25 mouse cellular contexts compared by ENCODE assay signal in genomic region chr4:152143632-152144031, GRCm38 (mm10). TPM values are rescaled to one million over a fixed set of nuclear protein-coding genes. Genes with fewer than 3 reads are reported as not detected.
DNase-seq lines count a peak whose midpoint lies in the region; TF ChIP-seq lines count a peak whose summit lies in the region.
"Had no signal": no experiment of that assay in that cellular context is flagged by ENCODE, and none has a peak within 500 bp of the region (broad histone marks: within the 10 kb centered on the region; RNA-seq: fewer than 3 reads in every experiment).

No protein-coding gene starts in this region.

- DNase-seq in layer of hippocampus, adult 2 months (ENCODE audit: low spot score in 2 of 2) = no peak
- no peak for DNase-seq in layer of hippocampus, adult 11-12 months (ENCODE audit: low spot score)
- DNase-seq in testis, postnatal 10 days (ENCODE audit: low spot score) = no peak
- peak; percentile 50 for DNase-seq in ZHBTc4 (ENCODE audit: low read depth, low spot score)
- no peak for DNase-seq in left cerebral cortex, postnatal 4 days
- DNase-seq in spleen, postnatal 10 days (ENCODE audit: low spot score in 2 of 2) = no peak
- DNase-seq: adrenal gland, postnatal 10 days; cerebellum, adult 8-10 months; cerebellum, postnatal 36 days; gastrocnemius, adult 2 months; kidney, adult 11 months; liver, embryonic 13.5 days; lung, postnatal 10 days had no signal

- no peaks in the 10 kb centered on the region for H3K36me3 ChIP-seq in testis, adult 2 months (ENCODE audit: control insufficient read depth, insufficient read depth, low read length)
- H3K36me3 ChIP-seq: heart, embryonic 10.5 days; limb, embryonic 12.5 days; liver, embryonic 13.5 days had no signal

- no peak for TF ChIP-seq POLR2A in testis, adult 2 months (IDR thresholded peaks at IDR 0.05; ENCODE audit: control insufficient read depth, low read depth, low read length)

- H3K27me3 ChIP-seq in testis, adult 2 months (ENCODE audit: control insufficient read depth, insufficient read depth, low read length) = no peaks in the 10 kb centered on the region

- peak; percentile 47 for TF ChIP-seq CTCF in layer of hippocampus, adult 2 months (conservative IDR thresholded peaks at IDR 0.05)
- peak; percentile 57; the same call in 1 of the 2 replicates for TF ChIP-seq CTCF in testis, adult 2 months (IDR thresholded peaks at IDR 0.05; ENCODE audit: control insufficient read depth, insufficient read depth, insufficient replicate concordance, low read depth, low read length)

- intact Hi-C loops in left cerebral cortex, postnatal 4 days (cut with DNase I) = no loop called here

- no peak overlapping the region for H3K4me3 ChIP-seq in layer of hippocampus, adult 2 months
- H3K4me3 ChIP-seq in testis, adult 2 months (ENCODE audit: control insufficient read depth, low read depth, low read length) = no peak overlapping the region
- H3K4me3 ChIP-seq: forebrain, embryonic 13.5 days; gastrocnemius, adult 2 months; heart, embryonic 10.5 days; limb, embryonic 12.5 days; liver, embryonic 13.5 days had no signal

- H3K4me1 ChIP-seq in testis, adult 2 months (ENCODE audit: control insufficient read depth, insufficient read depth, low read length) = peaks cover 9% of the 10 kb centered on the region

- no peak overlapping the region for H3K27ac ChIP-seq in layer of hippocampus, adult 2 months
- no peak overlapping the region for H3K27ac ChIP-seq in testis, adult 2 months (ENCODE audit: control insufficient read depth, insufficient read depth, low read depth, low read length)
- H3K27ac ChIP-seq: forebrain, embryonic 13.5 days; gastrocnemius, adult 2 months; heart, embryonic 10.5 days; limb, embryonic 12.5 days; liver, embryonic 13.5 days had no signal

RNA-seq across cellular contexts. Expression of gene Espn, which starts 8.5 kb away (rescaled TPM):
- total RNA-seq in layer of hippocampus, adult 2 months (2021) = 1 to 10 TPM; 1.2 to 1.9 TPM
- polyA plus RNA-seq in testis, adult 2 months (2012; rRNA removed) = 84.1 and 87.1 TPM in 2 replicates
- under 1 TPM in 1 of 2 experiments, not detected in 1; 0.46 TPM for total RNA-seq in left cerebral cortex, postnatal 4 days (2021)

RNA-seq across cellular contexts. Expression of gene Hes2, which starts 15.0 kb away (rescaled TPM):
- total RNA-seq in layer of hippocampus, adult 2 months (2021) = not detected
- 0.42 and 0.73 TPM in 2 replicates for polyA plus RNA-seq in testis, adult 2 months (2012; rRNA removed)
- not detected for total RNA-seq in left cerebral cortex, postnatal 4 days (2021)
- total RNA-seq: adrenal gland, postnatal 10 days; gastrocnemius, adult 2 months; hematopoietic stem cell, adult 5-6 weeks; layer of hippocampus, postnatal 14 days; left cerebral cortex, adult 8-10 months; megakaryocyte progenitor cell, adult 5-6 weeks; monocyte, adult 5-6 weeks; neutrophil, adult 5-6 weeks had no signal
- polyA plus RNA-seq: C2C12; forebrain, embryonic 13.5 days; heart, embryonic 10.5 days; hindbrain, embryonic 16.5 days; limb, embryonic 12.5 days; liver, embryonic 13.5 days had no signal

RNA-seq across cellular contexts. Expression of gene Tnfrsf25, which starts 27.9 kb away (rescaled TPM):
- total RNA-seq in layer of hippocampus, adult 2 months (2021) = 10 to 100 TPM; 22.7 to 48.4 TPM
- 1.2 and 1.5 TPM in 2 replicates for polyA plus RNA-seq in testis, adult 2 months (2012; rRNA removed)
- total RNA-seq in left cerebral cortex, postnatal 4 days (2021) = 1 to 10 TPM; 2.3 to 2.6 TPM
- total RNA-seq: monocyte, adult 5-6 weeks had no signal

RNA-seq across cellular contexts. Expression of gene Acot7, which starts 34.3 kb away (rescaled TPM):
- total RNA-seq in layer of hippocampus, adult 2 months (2021) = 100 to 1,000 TPM; 306 to 335 TPM
- 685 and 754 TPM in 2 replicates for polyA plus RNA-seq in testis, adult 2 months (2012; rRNA removed)
- 100 to 1,000 TPM; 349 to 380 TPM for total RNA-seq in left cerebral cortex, postnatal 4 days (2021)

Comparison
In these comparisons a context has a peak if more than half of its experiments do, and no peak if none do; other contexts are left out.
1. RNA of gene Tnfrsf25, which starts 27.9 kb away (total RNA-seq): 22.7 to 48.4 TPM in layer of hippocampus, adult 2 months; 2.3 to 2.6 TPM in left cerebral cortex, postnatal 4 days; every median in the first group is over 4 times any median in the second.